Mouse (Mus musculus) CH12.LX (cell line): ENCODE data around the gene Il6st. TPM values are rescaled to one million over a fixed set of nuclear protein-coding genes. Genes with fewer than 3 reads are reported as not detected.

Experiments used
- DNase-seq: peaks from one replicate; pipeline ENCODE4 v3.0.0-alpha.2; 2013; ENCODE audit errors: extremely low read depth
- H3K27ac ChIP-seq: 2 replicates; pipeline ENCODE4 v1.5.1; 2012; ENCODE audit warnings: low read depth, mild to moderate bottlenecking, control low read depth, moderate library complexity; ENCODE audit not compliant: insufficient read depth
- H3K27me3 ChIP-seq: replicated peaks from 2 replicates; pipeline ENCODE3; 2012; ENCODE audit warnings: inconsistent platforms
- H3K36me3 ChIP-seq, 2 experiments: replicated peaks in 1 of 2; 2 replicates each; pipeline versions ENCODE3 to v1.6.1; 2012; ENCODE audit warnings: inconsistent platforms in 1 of 2, low read length in 1 of 2, mild to moderate bottlenecking in 1 of 2, mixed read lengths in 1 of 2, moderate library complexity in 1 of 2; ENCODE audit not compliant: control insufficient read depth in 1 of 2, insufficient read depth in 1 of 2
- H3K4me1 ChIP-seq, 2 experiments: 2 replicates each; pipeline ENCODE4 v1.6.1; 2012; ENCODE audit warnings: inconsistent platforms in 1 of 2, moderate library complexity in 1 of 2; ENCODE audit not compliant: insufficient read depth in 2 of 2, control insufficient read depth in 1 of 2
- H3K4me2 ChIP-seq: 2 replicates; pipeline ENCODE4 v1.6.1; 2012; ENCODE audit warnings: low read depth, mild to moderate bottlenecking, control low read depth; ENCODE audit not compliant: poor library complexity, insufficient read depth, severe bottlenecking
- H3K4me3 ChIP-seq, 3 experiments: fragments of 150-350 bp in 1 of 3; sonication (generic) in 1 of 3; replicated peaks in 1 of 3; 2 replicates each; pipeline versions ENCODE3 to v1.5.1; 2011 to 2012; ENCODE audit warnings: low read depth in 2 of 3, low read length in 2 of 3, mild to moderate bottlenecking in 2 of 3, moderate library complexity in 2 of 3, control low read depth in 1 of 3, improper control_type of control experiment in 1 of 3, inconsistent platforms in 1 of 3, mixed read lengths in 1 of 3; ENCODE audit not compliant: poor library complexity in 1 of 3
- H3K79me2 ChIP-seq: replicated peaks from 2 replicates; pipeline ENCODE4 v1.6.1; 2012; ENCODE audit warnings: mild to moderate bottlenecking, moderate library complexity; ENCODE audit not compliant: control insufficient read depth, poor library complexity, insufficient read depth, severe bottlenecking; ENCODE audit errors: extremely low read depth
- H3K9ac ChIP-seq: 2 replicates; pipeline ENCODE4 v1.6.1; 2012; ENCODE audit warnings: low read depth, mild to moderate bottlenecking, control low read depth, moderate library complexity; ENCODE audit not compliant: insufficient read depth
- H3K9me3 ChIP-seq: replicated peaks from 2 replicates; pipeline ENCODE3; 2012; ENCODE audit warnings: low read length, inconsistent platforms, mixed read lengths
- BHLHE40 ChIP-seq: IDR thresholded peaks from 2 replicates; pipeline ENCODE4 v1.6.1; 2011; ENCODE audit warnings: mild to moderate bottlenecking, low read depth, low read length, improper control_type of control experiment
- CHD2 ChIP-seq: IDR thresholded peaks from 2 replicates; pipeline ENCODE4 v1.6.1; 2011; ENCODE audit warnings: low read length, improper control_type of control experiment
- CTCF ChIP-seq, 2 experiments: IDR thresholded peaks in 1 of 2; conservative IDR thresholded peaks in 1 of 2; 2 replicates each; pipeline ENCODE4 v1.5.1; 2011 to 2012; ENCODE audit warnings: low read depth in 2 of 2, low read length in 2 of 2, improper control_type of control experiment in 1 of 2, inconsistent platforms in 1 of 2, mild to moderate bottlenecking in 1 of 2, moderate library complexity in 1 of 2
- E2F4 ChIP-seq: IDR thresholded peaks from 2 replicates; pipeline ENCODE4 v1.6.1; 2011; ENCODE audit warnings: low read depth, low read length, improper control_type of control experiment; ENCODE audit not compliant: insufficient replicate concordance
- ELF1 ChIP-seq: IDR thresholded peaks from 2 replicates; pipeline ENCODE4 v1.6.1; 2014; ENCODE audit warnings: low read depth, mild to moderate bottlenecking, inconsistent platforms, low read length, improper control_type of control experiment
- EP300 ChIP-seq: IDR thresholded peaks from 2 replicates; pipeline ENCODE4 v1.6.1; 2011; ENCODE audit warnings: low read length, improper control_type of control experiment
- GABPA ChIP-seq: IDR thresholded peaks from 2 replicates; pipeline ENCODE4 v1.6.1; 2012; ENCODE audit warnings: low read depth, low read length, improper control_type of control experiment, inconsistent platforms; ENCODE audit not compliant: insufficient replicate concordance
- IRF4 ChIP-seq: IDR thresholded peaks from 2 replicates; pipeline ENCODE4 v1.6.1; 2014; ENCODE audit warnings: low read depth, mild to moderate bottlenecking, inconsistent platforms, low read length, improper control_type of control experiment
- JUND ChIP-seq: conservative IDR thresholded peaks from 2 replicates; pipeline ENCODE4 v1.6.1; 2011; ENCODE audit warnings: low read depth, low read length, improper control_type of control experiment
- MAZ ChIP-seq: IDR thresholded peaks from 2 replicates; pipeline ENCODE4 v1.6.1; 2012; ENCODE audit warnings: low read depth, mild to moderate bottlenecking, inconsistent platforms, low read length, improper control_type of control experiment, moderate library complexity
- MYC ChIP-seq: IDR thresholded peaks from 2 replicates; pipeline ENCODE4 v1.6.1; 2011; ENCODE audit warnings: low read depth, mild to moderate bottlenecking, improper control_type of control experiment, low read length
- NELFE ChIP-seq: IDR thresholded peaks from 2 replicates; pipeline ENCODE4 v1.6.1; 2011; ENCODE audit warnings: low read depth, low read length, improper control_type of control experiment
- NRF1 ChIP-seq: IDR thresholded peaks from 2 replicates; pipeline ENCODE4 v1.6.1; 2014; ENCODE audit warnings: low read depth, mild to moderate bottlenecking, inconsistent platforms, low read length, improper control_type of control experiment, moderate library complexity
- PAX5 ChIP-seq: IDR thresholded peaks from 2 replicates; pipeline ENCODE4 v1.6.1; 2012; ENCODE audit warnings: low read length, inconsistent platforms, mixed read lengths
- POLR2AphosphoS2 ChIP-seq: IDR thresholded peaks from 2 replicates; pipeline ENCODE4 v1.6.1; 2011; ENCODE audit warnings: low read depth, low read length, improper control_type of control experiment
- RAD21 ChIP-seq: IDR thresholded peaks from 2 replicates; pipeline ENCODE4 v1.6.1; 2011; ENCODE audit warnings: low read depth, mild to moderate bottlenecking, low read length, improper control_type of control experiment, moderate library complexity
- SIN3A ChIP-seq: IDR thresholded peaks from 2 replicates; pipeline ENCODE4 v1.6.1; 2012; ENCODE audit warnings: low read length, improper control_type of control experiment, inconsistent platforms
- SMC3 ChIP-seq: IDR thresholded peaks from 2 replicates; pipeline ENCODE4 v1.6.1; 2011; ENCODE audit warnings: low read depth, low read length, improper control_type of control experiment
- TBP ChIP-seq: conservative IDR thresholded peaks from 2 replicates; pipeline ENCODE4 v1.6.1; 2011; ENCODE audit warnings: low read depth, low read length, improper control_type of control experiment
- UBTF ChIP-seq: IDR thresholded peaks from 2 replicates; pipeline ENCODE4 v1.6.1; 2012; ENCODE audit warnings: low read depth, mild to moderate bottlenecking, inconsistent platforms, low read length, improper control_type of control experiment, moderate library complexity
- USF1 ChIP-seq: IDR thresholded peaks from 2 replicates; pipeline ENCODE4 v1.6.1; 2014; ENCODE audit warnings: low read depth, mild to moderate bottlenecking, inconsistent platforms, low read length, improper control_type of control experiment
- USF2 ChIP-seq: conservative IDR thresholded peaks from 2 replicates; pipeline ENCODE4 v1.6.1; 2011; ENCODE audit warnings: low read depth, low read length, improper control_type of control experiment
- ZC3H11A ChIP-seq: IDR thresholded peaks from 2 replicates; pipeline ENCODE4 v1.6.1; 2012; ENCODE audit warnings: low read depth, mild to moderate bottlenecking, inconsistent platforms, low read length, improper control_type of control experiment
- ZKSCAN1 ChIP-seq: IDR thresholded peaks from 2 replicates; pipeline ENCODE4 v1.6.1; 2012; ENCODE audit warnings: low read depth, inconsistent platforms, low read length, improper control_type of control experiment, borderline replicate concordance
- ZMIZ1 ChIP-seq: IDR thresholded peaks from 2 replicates; pipeline ENCODE4 v1.6.1; 2012; ENCODE audit warnings: low read depth, mild to moderate bottlenecking, inconsistent platforms, low read length, improper control_type of control experiment
- ZNF384 ChIP-seq: IDR thresholded peaks from 2 replicates; pipeline ENCODE4 v1.6.1; 2012; ENCODE audit warnings: low read depth, low read length, improper control_type of control experiment, inconsistent platforms
- dilution Hi-C: fragments of 300-500 bp; cut with MboI; formaldehyde crosslinking; loops from 2 replicates; pipeline ENCODE4 v1.14.3; 2020; ENCODE audit warnings: low sequenced_read_pairs; ENCODE audit not compliant: extremely low pct_unique_long_range_greater_than_20kb, extremely low pct_ligation_motif_present
- in situ Hi-C: fragments of 300-500 bp; cut with MboI; formaldehyde crosslinking; loops from 3 replicates; pipeline ENCODE4 v1.14.3; 2019; ENCODE audit warnings: low sequenced_read_pairs, low pct_ligation_motif_present, low pct_unique_long_range_greater_than_20kb, mixed read lengths
- polyA plus RNA-seq: library from polyadenylated mRNA; unstranded; fragments of >175 nt; gene quantifications from 2 replicates; pipeline ENCODE4 v1.2.1, GENCODE M21; 2012; ENCODE audit warnings: low read depth; ENCODE audit not compliant: insufficient read length
- total RNA-seq, 2 experiments: library from RNA; depleted of rRNA; stranded (reverse); fragments of 300-350 nt in 1 of 2; fragments of >200 nt in 1 of 2; gene quantifications; 2 replicates each; pipeline ENCODE4 v1.2.3; 2012 to 2014

Il6st gene
- total and polyA plus RNA-seq, 3 experiments = 3.5 to 7.6 (median 5.7) TPM

DNA sequence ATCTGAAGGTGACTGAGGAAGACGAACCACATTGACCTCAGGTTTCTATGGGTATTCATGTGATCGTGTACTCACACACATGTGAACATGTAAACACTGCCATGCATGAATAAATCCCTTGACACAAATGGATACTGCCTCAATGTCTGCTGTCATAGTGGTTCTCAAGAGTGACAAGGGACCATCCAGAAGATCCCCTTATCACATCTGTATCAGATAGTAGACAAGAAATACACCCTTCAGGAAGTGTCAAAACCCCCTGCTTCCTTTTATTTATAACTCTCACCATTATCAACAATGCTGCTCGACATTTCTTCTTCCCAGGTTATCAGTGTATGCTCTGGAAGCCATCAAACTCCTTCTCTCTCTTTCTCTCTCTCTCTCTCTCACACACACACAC is 13.7 kb upstream of the Il6st start:
- peaks cover 0 to 15% of the 10 kb centered on the region in 2 experiments; a peak in 3 of 4 replicates for H3K4me1 ChIP-seq
- peaks cover 5% of the 10 kb centered on the region for H3K9me3 ChIP-seq
- no peak overlapping the region for H3K4me2 ChIP-seq
- dilution Hi-C loops = no loop called here
- no peak for TF ChIP-seq NRF1
- TF ChIP-seq EP300 = no peak
- TF ChIP-seq CHD2 = no peak
- no peak for TF ChIP-seq GABPA
- TF ChIP-seq E2F4 = no peak
- TF ChIP-seq ZMIZ1 = no peak
- no peak for TF ChIP-seq RAD21
- TF ChIP-seq, all 38 proteins: peak for 0
- Histone ChIP-seq H3K36me3 (no peaks in the 10 kb centered on the region), H3K27me3 (no peaks in the 10 kb centered on the region), H3K4me3 (no peak overlapping the region), H3K79me2 (no peaks in the 10 kb centered on the region), H3K27ac (no peak overlapping the region), H3K9ac (no peak overlapping the region)
- in situ Hi-C loops = no loop called here
- no peak for DNase-seq

DNA sequence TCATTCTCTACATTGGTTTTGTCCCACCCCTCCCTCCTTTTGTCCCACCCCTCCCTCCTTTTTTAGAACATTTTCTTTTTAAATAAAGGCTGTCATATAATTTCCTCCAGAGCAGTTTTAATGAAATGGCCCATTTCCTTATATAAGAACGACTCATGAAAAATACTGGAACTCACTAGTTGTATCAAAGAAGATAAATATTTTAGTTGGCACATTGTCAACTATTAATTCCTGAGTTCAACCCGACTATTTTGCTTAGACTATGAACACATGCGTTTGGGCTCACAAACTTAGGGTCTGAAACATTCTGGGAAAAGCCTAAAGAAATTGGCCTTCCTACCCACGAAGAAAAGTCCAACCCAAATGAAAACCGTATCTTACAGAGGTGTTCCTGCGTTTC is 6.5 kb upstream of the Il6st start:
- H3K27ac ChIP-seq = no peak overlapping the region
- DNase-seq = no peak
- no peak for TF ChIP-seq ZKSCAN1
- no peaks in the 10 kb centered on the region for H3K79me2 ChIP-seq
- H3K9me3 ChIP-seq = no peaks in the 10 kb centered on the region
- peaks cover 1% of the 10 kb centered on the region for H3K27me3 ChIP-seq
- dilution Hi-C loops = no loop called here
- no peak overlapping the region for H3K4me3 ChIP-seq
- no peaks in the 10 kb centered on the region for H3K36me3 ChIP-seq
- no peak overlapping the region for H3K4me2 ChIP-seq
- in situ Hi-C loops = no loop called here
- no peak overlapping the region for H3K9ac ChIP-seq
- H3K4me1 ChIP-seq = peaks cover 5% of the 10 kb centered on the region in 2 experiments; a peak in 3 of 4 replicates

- Histone ChIP-seq H3K79me2 (no peaks in the 10 kb centered on the region), H3K27me3 (peaks cover 2% of the 10 kb centered on the region), H3K9ac (no peak overlapping the region), H3K27ac (no peak overlapping the region), H3K36me3 (no peaks in the 10 kb centered on the region), H3K4me2 (peak overlapping the region; percentile 3; the same call in 1 of the 2 replicates), H3K9me3 (no peaks in the 10 kb centered on the region), H3K4me3 (no peak overlapping the region), H3K4me1 (peaks cover 5% of the 10 kb centered on the region in 2 experiments; a peak in 3 of 4 replicates)
- no peak for DNase-seq
- dilution Hi-C loops = no loop called here
- in situ Hi-C loops = no loop called here
- TF ChIP-seq POLR2AphosphoS2 (no peak), ELF1 (no peak), MAZ (no peak), ZC3H11A (no peak), RAD21 (no peak; the same call in 1 of the 2 replicates), PAX5 (no peak), MYC (no peak), E2F4 (no peak), NELFE (no peak), SIN3A (no peak), USF1 (no peak), ZMIZ1 (no peak), USF2 (no peak), UBTF (no peak), IRF4 (no peak), SMC3 (peak; percentile 25), JUND (no peak), TBP (no peak), CTCF (conservative IDR thresholded peaks at IDR 0.05 in 1 of 2, IDR thresholded peaks at IDR 0.05 in 1 of 2; ENCODE audit: low read depth in 2 of 2, low read length in 2 of 2) (peak in 1 of 2 experiments; percentile 33; a peak in 1 of 4 replicates), GABPA (no peak), ZNF384 (peak; percentile 59; the same call in 1 of the 2 replicates), BHLHE40 (no peak), NRF1 (no peak), CHD2 (no peak), EP300 (no peak)
These were observed 5.9 kb upstream of the Il6st start for GRCm38 (mm10) chr13:112458016-112458415.
